Mouse (Mus musculus): ENCODE results near the gene H2-Ke6.

DNA sequence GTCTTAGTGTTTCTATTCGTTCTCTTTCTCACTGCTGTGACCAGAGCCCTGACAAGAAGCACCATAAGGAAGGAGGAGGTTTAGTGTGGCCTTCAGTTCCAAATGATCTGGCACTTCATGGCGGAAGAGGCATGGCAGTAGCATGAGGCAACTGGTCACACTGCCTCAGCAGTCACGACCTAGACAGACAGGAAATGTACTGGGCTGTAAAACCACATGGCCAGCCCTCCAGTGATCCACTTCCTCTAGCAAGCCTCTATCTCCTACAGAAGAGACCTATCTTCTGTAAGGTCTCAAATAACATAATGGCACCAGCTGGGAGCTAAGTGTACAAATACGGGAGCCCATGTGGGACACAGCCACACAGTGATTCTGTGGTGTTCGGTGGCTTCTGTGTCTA is 44.2 kb upstream of the H2-Ke6 start:
- no peak for TF ChIP-seq CTCF (IDR thresholded peaks at IDR 0.05; ENCODE audit: low read depth, low read length)
- TF ChIP-seq TAL1 (conservative IDR thresholded peaks at IDR 0.05; ENCODE audit: low read depth, low read length): no peak

Measured in G1E (cell line).